20 mouse cellular contexts compared by ENCODE assay signal in genomic region chr8:70800648-70801047, GRCm38 (mm10). TPM values are rescaled to one million over a fixed set of nuclear protein-coding genes. Genes with fewer than 3 reads are reported as not detected.
DNase-seq lines count a peak whose midpoint lies in the region; TF ChIP-seq lines count a peak whose summit lies in the region.
"Had no signal": no experiment of that assay in that cellular context is flagged by ENCODE, and none has a peak within 500 bp of the region (broad histone marks: within the 10 kb centered on the region; RNA-seq: fewer than 3 reads in every experiment).

No protein-coding gene starts in this region.

- DNase-seq in layer of hippocampus, adult 9-11 months: peak; percentile 72
- no peak for DNase-seq in layer of hippocampus, adult 11-12 months (ENCODE audit: low spot score)
- DNase-seq in right cerebral cortex, adult 18-20 months: peak; percentile 81
- no peak for DNase-seq in right cerebral cortex, postnatal 4 days
- DNase-seq in frontal cortex, postnatal 36 days (ENCODE audit: low spot score in 2 of 2): peak; percentile 72 to 75
- DNase-seq in right cerebral cortex, postnatal 10 days (ENCODE audit: low spot score in 2 of 2): peak; percentile 79 to 85
- DNase-seq in gastrocnemius, adult 2 months: no peak
- DNase-seq in cerebellum, adult 2 months: no peak
- DNase-seq: adrenal gland, postnatal 25 days; cerebellum, postnatal 25 days; kidney, adult 8-10 months; kidney, postnatal 25 days; lung, embryonic 14.5 days had no signal

- H3K4me1 ChIP-seq in cerebellum, adult 2 months (ENCODE audit: control insufficient read depth, insufficient read depth, low read length): peaks cover 4% of the 10 kb centered on the region; the same call in 1 of the 2 replicates

- no peak for TF ChIP-seq POLR2A in cerebellum, adult 2 months (IDR thresholded peaks at IDR 0.05; ENCODE audit: borderline replicate concordance, insufficient read depth, low read length)

- H3K27ac ChIP-seq in gastrocnemius, adult 2 months: no peak overlapping the region
- no peak overlapping the region for H3K27ac ChIP-seq in cerebellum, adult 2 months (ENCODE audit: insufficient read depth, low read length)
- H3K27ac ChIP-seq: embryonic facial prominence, embryonic 10.5 days; forebrain, embryonic 13.5 days; heart, embryonic 13.5 days; limb, embryonic 15.5 days; neural tube, embryonic 12.5 days had no signal

- WGBS in cerebellum, adult 2 months: 45% methylated on average over 10 of the region's 10 CpGs

- H3K27me3 ChIP-seq in cerebellum, adult 2 months (ENCODE audit: control insufficient read depth, insufficient read depth, low read length): peaks cover 2% of the 10 kb centered on the region; the same call in 1 of the 2 replicates
- H3K27me3 ChIP-seq: Patski had no signal

- H3K4me3 ChIP-seq in gastrocnemius, adult 2 months: no peak overlapping the region
- H3K4me3 ChIP-seq in cerebellum, adult 2 months (replicated peaks; ENCODE audit: insufficient read depth, low read depth, low read length): no peak overlapping the region
- H3K4me3 ChIP-seq: embryonic facial prominence, embryonic 10.5 days; forebrain, embryonic 13.5 days; heart, embryonic 13.5 days; limb, embryonic 15.5 days; neural tube, embryonic 12.5 days had no signal

- TF ChIP-seq CTCF in gastrocnemius, adult 2 months (IDR thresholded peaks at IDR 0.05): no peak
- TF ChIP-seq CTCF in cerebellum, adult 2 months (IDR thresholded peaks at IDR 0.05; ENCODE audit: borderline replicate concordance, insufficient read depth, low read depth, low read length): no peak

- intact Hi-C loops in gastrocnemius, adult 2 months (cut with DNase I): loop anchor here (10.0 kb wide), 1 partner anchor 54 kb away; no protein-coding TSS in a partner anchor

RNA-seq across cellular contexts. Expression of gene Mast3, which starts 4.2 kb away (rescaled TPM):
- total RNA-seq in gastrocnemius, adult 2 months (2021): 1 to 10 TPM; 2.7 to 3.6 TPM
- polyA plus RNA-seq in cerebellum, adult 2 months (2012; rRNA removed): 69.5 and 70.4 TPM in 2 replicates

RNA-seq across cellular contexts. Expression of gene Il12rb1, which starts 7.6 kb away (rescaled TPM):
- total RNA-seq in gastrocnemius, adult 2 months (2021): not detected
- 1.8 and 1.9 TPM in 2 replicates for polyA plus RNA-seq in cerebellum, adult 2 months (2012; rRNA removed)
- total RNA-seq: adrenal gland, postnatal 25 days; midbrain, postnatal 0 days had no signal
- polyA plus RNA-seq: embryonic facial prominence, embryonic 10.5 days; heart, embryonic 13.5 days; midbrain, postnatal 0 days; neural tube, embryonic 12.5 days had no signal

RNA-seq across cellular contexts. Expression of gene Pik3r2, which starts 24.1 kb away (rescaled TPM):
- total RNA-seq in gastrocnemius, adult 2 months (2021): 10 to 100 TPM; 13.9 to 16.2 TPM
- polyA plus RNA-seq in cerebellum, adult 2 months (2012; rRNA removed): 150 and 158 TPM in 2 replicates

RNA-seq across cellular contexts. Expression of gene Arrdc2, which starts 38.9 kb away (rescaled TPM):
- 100 to 1,000 TPM in 1 of 2 experiments, 10 to 100 TPM in 1; 66.5 to 182 TPM for total RNA-seq in gastrocnemius, adult 2 months (2021)
- polyA plus RNA-seq in cerebellum, adult 2 months (2012; rRNA removed): 33.1 and 34.0 TPM in 2 replicates

RNA-seq across cellular contexts. Expression of gene Mpv17l2, which starts 39.9 kb away (rescaled TPM):
- total RNA-seq in gastrocnemius, adult 2 months (2021): 10 to 100 TPM; 21.0 to 22.8 TPM
- polyA plus RNA-seq in cerebellum, adult 2 months (2012; rRNA removed): 81.1 and 83.4 TPM in 2 replicates

Comparison
In these comparisons a context has a peak if more than half of its experiments do, and no peak if none do; other contexts are left out.
1. DNase-seq: peak in layer of hippocampus, adult 9-11 months (single experiment), right cerebral cortex, adult 18-20 months (single experiment), frontal cortex, postnatal 36 days (2 of 2) and right cerebral cortex, postnatal 10 days (2 of 2); none in layer of hippocampus, adult 11-12 months (single experiment), right cerebral cortex, postnatal 4 days (single experiment), gastrocnemius, adult 2 months (single experiment) and cerebellum, adult 2 months (0 of 2).